Mouse (Mus musculus) midbrain, embryonic 11.5 days (tissue): ENCODE measurements around the gene Nudt4. TPM values are rescaled to one million over a fixed set of nuclear protein-coding genes. Genes with fewer than 3 reads are reported as not detected.

Experiments
- ATAC-seq: fragments of 200-750 bp; cut with Nextera tagmentation; 2 replicates; pipeline ENCODE4 v1.8.0; 2017; ENCODE audit warnings: moderate TSS enrichment, moderate library complexity; ENCODE audit not compliant: low FRiP score
- DNase-seq: peaks from one replicate; pipeline ENCODE4 v3.0.0; 2015; ENCODE audit warnings: low spot score; ENCODE audit errors: missing footprints
- H3K27ac ChIP-seq: fragments of 300-500 bp; sonication (generic); 2 replicates; pipeline ENCODE4 v1.5.1; 2014; ENCODE audit warnings: low read depth, low read length
- H3K27me3 ChIP-seq: fragments of 300-500 bp; sonication (generic); 2 replicates; pipeline ENCODE4 v1.6.1; 2014; ENCODE audit warnings: mild to moderate bottlenecking, low read length, moderate library complexity, mixed read lengths; ENCODE audit not compliant: control insufficient read depth, insufficient read depth
- H3K36me3 ChIP-seq: fragments of 300-500 bp; sonication (generic); 2 replicates; pipeline ENCODE4 v1.6.1; 2014; ENCODE audit warnings: mild to moderate bottlenecking, low read length, moderate library complexity, mixed read lengths; ENCODE audit not compliant: control insufficient read depth, insufficient read depth
- H3K4me1 ChIP-seq: fragments of 300-500 bp; sonication (generic); 2 replicates; pipeline ENCODE4 v1.6.1; 2014; ENCODE audit warnings: low read length; ENCODE audit not compliant: control insufficient read depth, insufficient read depth
- H3K4me2 ChIP-seq: fragments of 300-500 bp; sonication (generic); 2 replicates; pipeline ENCODE4 v1.6.1; 2014; ENCODE audit warnings: mild to moderate bottlenecking, moderate library complexity
- H3K4me3 ChIP-seq: fragments of 300-500 bp; sonication (generic); 2 replicates; pipeline ENCODE4 v1.5.1; 2014; ENCODE audit warnings: low read depth, low read length
- H3K9ac ChIP-seq: fragments of 300-500 bp; sonication (generic); 2 replicates; pipeline ENCODE4 v1.6.1; 2014; ENCODE audit warnings: low read length
- H3K9me3 ChIP-seq: fragments of 300-500 bp; sonication (generic); 2 replicates; pipeline ENCODE4 v1.6.1; 2016; ENCODE audit warnings: low read length; ENCODE audit not compliant: control insufficient read depth
- WGBS: fragments of 180-500 bp; shearing (Covaris S2); extraction: QIAGEN DNeasy Blood & Tissue Kit; methylation state at CpG from one replicate; pipeline ENCODE4 v1.1.7; 2014; 5-methylcytosine and 5-hydroxymethylcytosine counted together
- polyA plus RNA-seq: library from polyadenylated mRNA; unstranded; fragments of >200 nt; fragmentation: Nextera tagmentation; extraction: Ambion mirVana; gene quantifications from 2 replicates; pipeline ENCODE4 v1.2.1, GENCODE M21; 2014

Gene Nudt4
- polyA plus RNA-seq, 1 experiment from 2014 or later, result 141 TPM

GRCm38 (mm10) chr10:95594414-95594813 lies 30.5 kb upstream of the Nudt4 start:
- Histone ChIP-seq H3K4me3 (no peak overlapping the region), H3K36me3 (no peaks in the 10 kb centered on the region), H3K27me3 (0 out of 2 replicates have a peak, but pooled peaks cover 2% of the 10 kb centered on the region), H3K9me3 (no peaks in the 10 kb centered on the region), H3K9ac (no peak overlapping the region), H3K4me2 (no peak overlapping the region), H3K4me1 (peaks cover 13% of the 10 kb centered on the region), H3K27ac (no peak overlapping the region)
- DNase-seq, result no peak
- 37% methylated on average over 11 of the region's 11 CpGs for WGBS
- ATAC-seq, result no peak

GRCm38 (mm10) chr10:95591257-95591656 lies 27.3 kb upstream of the Nudt4 start:
- Histone ChIP-seq H3K36me3 (no peaks in the 10 kb centered on the region), H3K4me2 (no peak overlapping the region), H3K9ac (no peak overlapping the region), H3K4me1 (peaks cover 12% of the 10 kb centered on the region), H3K9me3 (no peaks in the 10 kb centered on the region), H3K27ac (no peak overlapping the region), H3K4me3 (no peak overlapping the region), H3K27me3 (0 out of 2 replicates have a peak, but pooled peaks cover 2% of the 10 kb centered on the region)
- WGBS, result 87% methylated on average over 4 of the region's 4 CpGs
- DNase-seq (no peak), ATAC-seq (no peak)

GRCm38 (mm10) chr10:95590196-95590595 lies 26.2 kb upstream of the Nudt4 start:
- Histone ChIP-seq H3K9me3 (no peaks in the 10 kb centered on the region), H3K4me2 (no peak overlapping the region), H3K36me3 (no peaks in the 10 kb centered on the region), H3K27me3 (0 out of 2 replicates have a peak, but pooled peaks cover 2% of the 10 kb centered on the region), H3K27ac (no peak overlapping the region), H3K9ac (no peak overlapping the region), H3K4me3 (no peak overlapping the region), H3K4me1 (peaks cover 3% of the 10 kb centered on the region; the same call in 1 of the 2 replicates)
- no peak for DNase-seq
- ATAC-seq, result no peak
- 91% methylated on average over 6 of the region's 6 CpGs for WGBS

GRCm38 (mm10) chr10:95589196-95589595 lies 25.2 kb upstream of the Nudt4 start:
- WGBS, result 95% methylated on average over 4 of the region's 4 CpGs
- Histone ChIP-seq H3K4me3 (no peak overlapping the region), H3K9ac (no peak overlapping the region), H3K4me2 (no peak overlapping the region), H3K9me3 (no peaks in the 10 kb centered on the region), H3K27ac (no peak overlapping the region), H3K4me1 (no peaks in the 10 kb centered on the region), H3K36me3 (no peaks in the 10 kb centered on the region), H3K27me3 (0 out of 2 replicates have a peak, but pooled peaks cover 2% of the 10 kb centered on the region)
- no peak for ATAC-seq
- no peak for DNase-seq

DNA sequence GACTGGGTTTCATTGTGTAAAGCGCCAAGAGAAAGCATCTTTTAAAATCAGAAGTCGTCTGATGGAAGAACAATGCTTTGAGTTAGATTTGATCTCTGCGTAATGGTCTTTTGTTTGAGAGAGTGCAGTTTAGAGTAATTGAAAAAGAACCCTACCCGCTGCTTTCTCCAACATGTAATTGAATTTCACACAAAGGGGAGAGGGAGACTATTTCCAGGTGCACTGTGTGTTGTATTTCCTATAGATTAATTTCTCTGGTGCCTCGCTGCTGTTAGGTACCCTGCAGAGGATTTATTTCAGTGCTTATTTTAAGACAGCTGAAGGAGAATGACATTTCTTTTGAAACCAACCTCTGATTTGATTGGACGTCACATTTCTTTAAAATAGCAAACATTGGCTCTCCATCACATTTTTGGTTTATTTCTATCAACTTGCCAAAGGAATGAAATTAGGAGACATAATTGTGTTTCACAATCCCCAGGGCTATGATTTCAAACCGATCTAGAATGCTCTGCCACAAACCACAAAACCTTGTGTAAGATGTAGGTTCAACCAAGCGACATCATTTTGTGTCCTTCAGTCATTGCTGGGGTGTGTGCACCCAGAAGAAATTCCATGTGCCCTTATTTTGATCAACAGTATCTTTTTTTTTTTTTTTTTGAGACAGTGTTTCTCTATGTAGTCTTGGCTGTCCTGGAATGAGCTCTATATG lies 23.7 kb upstream of the Nudt4 start:
- H3K9ac ChIP-seq, result no peak overlapping the region
- ATAC-seq, result no peak
- H3K9me3 ChIP-seq, result no peaks in the 10 kb centered on the region
- no peak overlapping the region for H3K4me2 ChIP-seq
- H3K4me3 ChIP-seq, result no peak overlapping the region
- 66% methylated on average over 8 of the region's 8 CpGs for WGBS
- no peak overlapping the region for H3K27ac ChIP-seq
- H3K36me3 ChIP-seq, result no peaks in the 10 kb centered on the region
- H3K27me3 ChIP-seq, result no peaks in the 10 kb centered on the region
- no peak for DNase-seq
- H3K4me1 ChIP-seq, result no peaks in the 10 kb centered on the region

GRCm38 (mm10) chr10:95585554-95585953 lies 21.6 kb upstream of the Nudt4 start:
- H3K4me1 ChIP-seq, result no peaks in the 10 kb centered on the region
- no peak overlapping the region for H3K4me3 ChIP-seq
- H3K4me2 ChIP-seq, result no peak overlapping the region
- no peak for ATAC-seq
- H3K36me3 ChIP-seq, result no peaks in the 10 kb centered on the region
- DNase-seq, result no peak
- 95% methylated on average over 6 of the region's 6 CpGs for WGBS
- H3K9me3 ChIP-seq, result no peaks in the 10 kb centered on the region
- no peak overlapping the region for H3K27ac ChIP-seq
- H3K9ac ChIP-seq, result no peak overlapping the region
- no peaks in the 10 kb centered on the region for H3K27me3 ChIP-seq

DNA sequence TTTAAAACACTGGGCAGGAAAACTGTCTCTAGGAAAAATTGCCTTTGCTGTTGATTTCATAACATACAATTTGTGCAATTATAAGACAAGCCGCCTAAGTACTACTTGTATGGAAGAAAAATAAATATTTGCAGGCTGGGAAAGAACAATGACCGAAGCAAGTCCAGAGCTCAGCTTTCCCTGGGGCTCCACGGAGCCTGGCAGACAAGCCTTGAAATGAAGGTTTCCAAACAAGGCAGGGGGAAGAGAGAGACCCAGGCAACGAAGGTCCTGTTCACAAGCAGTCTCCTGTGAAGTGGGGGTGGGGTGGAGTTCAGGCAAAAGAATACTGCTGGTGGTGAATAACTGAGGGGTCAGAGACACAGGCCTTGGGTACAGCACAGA lies 13.6 kb upstream of the Nudt4 start:
- Histone ChIP-seq H3K36me3 (no peaks in the 10 kb centered on the region), H3K4me2 (no peak overlapping the region), H3K4me3 (no peak overlapping the region), H3K4me1 (peaks cover 6% of the 10 kb centered on the region; the same call in 1 of the 2 replicates), H3K9me3 (no peaks in the 10 kb centered on the region), H3K9ac (no peak overlapping the region), H3K27me3 (no peaks in the 10 kb centered on the region), H3K27ac (peak overlapping the region; percentile 37; the same call in 1 of the 2 replicates)
- WGBS, result 26% methylated on average over 4 of the region's 4 CpGs
- DNase-seq (peak; percentile 91), ATAC-seq (peak; percentile 86)

DNA sequence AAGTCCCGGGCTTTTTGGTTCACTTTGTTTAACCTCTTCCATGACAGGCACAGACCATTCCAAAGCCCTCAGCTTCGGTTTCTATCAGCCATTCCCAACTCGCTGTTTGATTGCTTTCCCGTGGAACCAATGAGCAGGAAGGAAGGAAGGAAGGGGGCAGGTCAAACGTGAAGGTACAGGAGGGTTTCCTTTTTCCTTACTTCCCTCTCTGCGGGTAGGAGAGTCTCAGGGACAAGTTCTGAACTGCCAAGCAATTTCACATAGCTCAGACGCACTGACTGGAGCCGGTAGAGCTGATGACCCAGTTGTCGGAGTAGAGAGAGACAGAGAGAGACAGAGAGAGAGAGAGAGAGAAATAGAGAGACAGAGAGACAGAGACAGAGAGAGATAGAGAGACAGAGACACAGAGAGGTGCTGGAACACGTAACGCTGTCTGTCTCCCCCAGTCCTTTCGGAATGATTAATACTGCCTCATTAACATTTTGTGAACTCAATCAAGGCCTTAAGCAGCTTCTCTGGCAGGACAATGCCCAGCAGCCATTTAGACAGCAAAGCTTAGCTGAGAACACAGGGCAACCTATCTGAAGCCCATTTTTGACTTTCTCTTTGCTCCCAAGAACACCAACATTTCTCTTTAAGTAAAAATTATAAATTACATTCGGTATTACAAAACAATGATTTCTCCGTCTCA lies 13.1 kb upstream of the Nudt4 start:
- H3K4me1 ChIP-seq, result peaks cover 6% of the 10 kb centered on the region; the same call in 1 of the 2 replicates
- 51% methylated on average over 14 of the region's 14 CpGs for WGBS
- no peak overlapping the region for H3K9ac ChIP-seq
- DNase-seq (peak; percentile 89), ATAC-seq (peak; percentile 55; the same call in 1 of the 2 replicates)
- no peaks in the 10 kb centered on the region for H3K9me3 ChIP-seq
- no peaks in the 10 kb centered on the region for H3K36me3 ChIP-seq
- peak overlapping the region; percentile 37; the same call in 1 of the 2 replicates for H3K27ac ChIP-seq
- H3K27me3 ChIP-seq, result no peaks in the 10 kb centered on the region
- no peak overlapping the region for H3K4me2 ChIP-seq
- no peak overlapping the region for H3K4me3 ChIP-seq

DNA sequence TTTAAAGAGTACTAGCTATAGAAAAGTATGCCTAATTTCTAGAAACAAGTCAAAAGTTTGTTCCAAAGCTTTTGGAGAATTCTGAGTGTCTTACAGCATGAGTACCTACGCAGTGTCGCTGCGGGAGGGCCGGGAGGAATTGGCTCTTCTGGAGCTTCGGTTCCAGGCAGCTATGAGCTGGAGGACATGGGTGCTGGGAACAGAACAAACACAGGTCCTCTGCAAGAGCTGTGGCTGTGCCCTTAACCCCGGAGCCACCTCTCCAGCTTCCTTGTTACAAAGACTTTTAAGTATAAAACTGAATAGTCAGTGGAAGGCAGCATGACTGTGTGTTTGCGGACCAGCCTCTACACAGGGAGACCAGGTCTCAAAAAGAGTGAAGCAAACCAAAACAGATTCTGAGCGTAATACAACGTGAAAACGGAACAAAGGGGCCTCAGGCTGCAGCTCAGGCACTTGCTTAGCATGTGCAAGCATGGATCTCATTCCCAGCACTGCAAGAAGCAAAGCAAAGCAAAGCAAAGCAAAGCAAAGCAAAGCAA lies 12.0 kb upstream of the Nudt4 start:
- ATAC-seq (no peak), DNase-seq (no peak)
- Histone ChIP-seq H3K4me2 (no peak overlapping the region), H3K9me3 (no peaks in the 10 kb centered on the region), H3K9ac (peak overlapping the region; percentile 22; the same call in 1 of the 2 replicates), H3K4me1 (peaks cover 6% of the 10 kb centered on the region; the same call in 1 of the 2 replicates), H3K4me3 (no peak overlapping the region), H3K27ac (peak overlapping the region; percentile 9; the same call in 1 of the 2 replicates), H3K36me3 (no peaks in the 10 kb centered on the region), H3K27me3 (no peaks in the 10 kb centered on the region)
- 70% methylated on average over 10 of the region's 10 CpGs for WGBS
